Mouse (Mus musculus): ENCODE data around the gene Paqr5. TPM values are rescaled to one million over a fixed set of nuclear protein-coding genes. Genes with fewer than 3 reads are reported as not detected.

The Paqr5 gene
- 11.0 TPM for polyA plus RNA-seq (2014; fragmentation: Illumina TruSeq; extraction: RNeasy Lipid Tissue Mini Kit (QIAGEN cat#74804); ENCODE audit: low read depth, low replicate concordance)

DNA sequence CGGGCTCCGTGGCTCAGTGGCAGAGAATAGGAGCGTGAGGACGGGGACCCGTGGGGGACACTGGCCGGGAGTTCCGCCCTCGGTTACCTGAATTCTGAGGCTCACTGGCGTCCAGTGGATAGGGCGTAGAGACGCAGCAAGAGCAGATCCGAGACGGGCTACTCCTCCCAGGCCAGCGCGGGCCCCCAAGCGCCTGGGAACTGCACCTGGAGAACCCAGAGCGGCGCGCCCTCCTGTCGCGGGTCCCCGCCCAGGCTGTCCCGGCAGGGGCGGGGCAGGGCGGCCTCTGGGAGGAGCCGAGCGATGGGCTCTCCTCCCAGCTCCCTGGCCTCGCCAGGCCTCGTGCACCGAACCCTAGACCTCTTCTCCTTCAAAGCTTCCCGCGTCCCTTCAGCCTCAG, at the start of gene Paqr5:
Gene Paqr5 (minus strand): TSS at position 257 of the 400 bp plus-strand sequence.

DNA sequence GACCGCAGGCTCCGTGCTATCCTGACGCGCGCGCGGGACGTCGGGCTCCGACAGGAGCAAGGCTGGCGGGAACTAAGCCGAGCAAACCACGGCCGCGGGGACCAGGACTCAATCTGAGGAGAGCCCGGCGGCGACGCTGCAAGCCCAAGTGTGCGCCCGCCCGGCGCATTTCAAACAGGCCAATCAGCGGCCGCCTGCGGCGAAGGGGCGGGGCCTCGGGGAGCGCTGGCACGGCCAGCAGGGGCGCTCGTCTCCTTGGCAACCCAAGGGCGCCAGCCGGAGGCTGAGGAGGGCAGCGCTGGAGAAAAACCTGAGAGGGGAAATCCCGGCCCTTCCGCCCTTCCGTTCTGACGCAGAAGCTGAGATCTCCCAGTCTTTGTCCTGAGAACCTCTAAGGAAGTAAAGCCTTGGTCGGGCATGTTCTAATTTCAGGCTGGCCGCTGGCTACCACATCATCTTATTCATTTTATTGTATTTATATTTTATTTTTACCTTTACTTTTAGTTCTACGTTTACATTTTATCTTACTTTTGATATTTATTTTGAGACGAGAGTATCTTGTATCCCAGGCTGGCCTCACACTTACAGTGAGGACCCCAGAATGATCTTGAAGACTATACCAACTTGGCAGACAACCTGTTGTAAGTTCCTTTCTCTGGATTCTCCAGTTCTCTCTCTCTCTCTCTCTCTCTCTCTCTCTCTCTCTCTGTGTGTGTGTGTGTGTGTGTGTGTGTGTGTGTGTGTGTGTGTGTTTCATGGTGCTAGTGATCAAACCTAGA, 79.8 kb downstream of the Paqr5 start, which contains the start of gene Kif23:
Gene Kif23 (minus strand): TSS at position 152 of the 779 bp plus-strand sequence.

DNA sequence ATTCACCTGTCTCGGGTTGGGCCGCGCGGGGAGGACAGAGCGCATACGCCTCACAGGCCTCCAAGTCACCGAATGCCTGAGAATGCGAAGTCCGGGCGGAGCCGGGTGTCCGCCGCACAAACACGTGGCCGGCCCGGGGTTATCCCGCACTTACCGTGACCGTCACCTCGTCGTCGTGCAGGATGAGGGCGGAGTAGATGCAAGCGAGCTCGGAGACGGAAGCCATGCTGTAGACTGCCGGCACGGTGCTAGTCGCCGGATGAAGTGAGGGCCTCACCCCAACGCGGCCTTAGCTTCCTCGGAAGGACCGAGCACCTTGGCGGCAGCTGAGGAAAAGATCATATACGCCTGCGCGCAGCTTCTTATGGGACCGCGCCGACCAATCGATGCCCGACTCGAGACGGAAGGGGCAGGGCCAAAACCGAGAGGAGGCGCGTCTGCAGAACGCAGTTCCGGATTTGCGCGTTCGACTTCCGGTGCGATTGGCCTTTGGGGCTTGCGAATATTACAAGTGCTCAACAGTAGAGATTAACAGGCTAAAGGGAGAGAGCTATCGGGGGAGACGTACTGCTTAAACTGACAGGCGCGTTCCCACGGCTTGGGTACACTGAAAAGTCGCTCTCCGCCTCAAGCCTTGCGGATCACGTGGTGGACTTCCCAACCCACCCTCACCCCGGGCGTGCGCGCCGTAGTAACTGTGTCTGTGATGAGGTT, 112.3 kb downstream of the Paqr5 start, which contains the start of gene Rplp1:
Gene Rplp1 (minus strand): TSS at position 340 of the 714 bp plus-strand sequence.

Other genes starting within 250 kb of the Paqr5 start
- gene Rplp1, start 112.3 kb downstream of the Paqr5 start, polyA plus RNA-seq (2014; fragmentation: Illumina TruSeq; extraction: RNeasy Lipid Tissue Mini Kit (QIAGEN cat#74804); ENCODE audit: low read depth, low replicate concordance), result 4,098 TPM
- gene Kif23, start 80.1 kb downstream of the Paqr5 start, polyA plus RNA-seq (2014; fragmentation: Illumina TruSeq; extraction: RNeasy Lipid Tissue Mini Kit (QIAGEN cat#74804); ENCODE audit: low read depth, low replicate concordance), result 2.9 TPM
- gene Glce, start 95.8 kb upstream of the Paqr5 start, polyA plus RNA-seq (2014; fragmentation: Illumina TruSeq; extraction: RNeasy Lipid Tissue Mini Kit (QIAGEN cat#74804); ENCODE audit: low read depth, low replicate concordance), result 18.2 TPM